Mouse (Mus musculus) duodenum, adult 2 months (tissue): ENCODE results near the gene Ldhb. TPM values are rescaled to one million over a fixed set of nuclear protein-coding genes. Genes with fewer than 3 reads are reported as not detected.

Source experiments
- polyA plus RNA-seq: library from polyadenylated mRNA; depleted of rRNA; stranded (reverse); fragments of >200 nt; gene quantifications from 2 replicates; pipeline ENCODE4 v1.2.3, GENCODE M21; 2012; ENCODE audit warnings: low replicate concordance; rRNA removed

Gene Ldhb
- polyA plus RNA-seq: 12.7 and 13.8 TPM in 2 replicates

GRCm38 (mm10) chr6:142507785-142508162 is at the start of gene Ldhb:
Ldhb (minus strand) TSS chr6:142507957.

GRCm38 (mm10) chr6:142472801-142473203 is 35.0 kb downstream of the Ldhb start, which contains the start of gene Gys2:
Gys2 (minus strand) TSS chr6:142473109.

Other genes starting within 250 kb of the Ldhb start
- 1.6 and 2.7 TPM in 2 replicates for gene Iapp, start 209.5 kb downstream of the Ldhb start, polyA plus RNA-seq
- not detected in 2 replicates for gene Slco1a5, start 185.0 kb downstream of the Ldhb start, polyA plus RNA-seq
- 3.1 and 4.6 TPM in 2 replicates for gene Pyroxd1, start 162.3 kb downstream of the Ldhb start, polyA plus RNA-seq
- 1.2 and 1.4 TPM in 2 replicates for gene Recql, start 120.9 kb downstream of the Ldhb start, polyA plus RNA-seq
- gene Golt1b, start 120.7 kb downstream of the Ldhb start, polyA plus RNA-seq: 1.1 and 2.0 TPM in 2 replicates
- 0.06 and 0.09 TPM in 2 replicates for gene Spx, start 94.5 kb downstream of the Ldhb start, polyA plus RNA-seq
- 0.07 TPM in 1 of 2 replicates, not detected in the other for gene Gys2, start 34.8 kb downstream of the Ldhb start, polyA plus RNA-seq
- gene Kcnj8, start 63.7 kb upstream of the Ldhb start, polyA plus RNA-seq: 3.7 and 7.7 TPM in 2 replicates
- gene Abcc9, start 194.4 kb upstream of the Ldhb start, polyA plus RNA-seq: 0.59 and 3.4 TPM in 2 replicates
- 23.3 and 47.3 TPM in 2 replicates for gene Cmas, start 248.7 kb upstream of the Ldhb start, polyA plus RNA-seq